Mouse (Mus musculus) small intestine, adult 2 months (tissue): Measurements from ENCODE around the gene Pfkfb4.

Source experiments
- CTCF ChIP-seq: fragments of 200-500 bp; IDR thresholded peaks from 2 replicates; pipeline ENCODE4 v1.5.1; 2012; ENCODE audit warnings: low read depth, mild to moderate bottlenecking, control low read depth, inconsistent platforms, low read length, moderate library complexity, mixed read lengths; ENCODE audit not compliant: insufficient replicate concordance, insufficient read length; ENCODE audit errors: extremely low read depth
- POLR2A ChIP-seq: fragments of 200-500 bp; IDR thresholded peaks from 2 replicates; pipeline ENCODE4 v1.6.1; 2012; ENCODE audit warnings: low read depth, mild to moderate bottlenecking, control low read depth, inconsistent platforms, low read length, moderate library complexity

DNA sequence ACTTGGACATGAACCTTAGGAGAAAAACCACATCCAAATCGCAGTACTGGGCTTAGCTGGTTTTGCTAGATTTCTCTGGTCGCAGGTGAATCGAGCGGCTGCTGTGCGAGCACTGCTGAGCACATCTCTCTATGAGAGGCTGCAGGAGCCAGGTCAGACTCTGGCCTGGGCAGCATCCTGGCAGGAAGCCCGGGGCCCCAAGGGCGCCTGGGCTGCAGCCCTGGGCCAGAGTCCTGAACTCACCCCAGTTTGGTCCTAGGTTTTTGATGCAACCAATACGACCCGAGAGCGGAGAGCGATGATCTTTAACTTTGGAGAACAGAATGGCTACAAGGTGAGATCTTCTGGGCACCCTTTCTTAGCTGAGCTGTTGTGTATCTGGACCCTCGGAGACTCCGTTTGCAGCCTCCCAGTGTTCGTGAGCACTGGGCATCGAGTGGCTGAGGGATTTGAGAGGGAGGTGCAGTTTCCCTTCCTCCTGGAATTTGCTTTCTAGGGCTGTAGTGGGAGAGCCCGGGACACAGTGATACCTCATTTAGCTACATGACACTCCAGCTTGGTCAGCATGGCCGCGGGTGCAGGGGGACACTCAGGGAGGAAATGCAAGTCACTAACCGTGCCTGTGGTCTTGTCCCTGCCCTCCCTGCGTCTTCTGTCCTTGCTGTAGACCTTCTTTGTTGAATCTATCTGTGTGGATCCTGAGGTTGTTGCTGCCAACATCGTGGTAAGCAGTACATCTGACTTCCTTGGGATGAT, 15.6 kb downstream of the Pfkfb4 start:
- TF ChIP-seq CTCF = no peak
- TF ChIP-seq POLR2A = no peak
